Mouse (Mus musculus) olfactory bulb, adult 2 months (tissue): ENCODE measurements around the gene Col27a1. TPM values are rescaled to one million over a fixed set of nuclear protein-coding genes. Genes with fewer than 3 reads are reported as not detected.
A peak's percentile ranks its signal among the peaks of the same experiment; 100 is the strongest.

Source experiments
- H3K27ac ChIP-seq: fragments of 200-500 bp; 2 replicates; pipeline ENCODE4 v1.5.1; 2012; ENCODE audit warnings: low read depth, low read length; ENCODE audit not compliant: insufficient read depth
- H3K4me1 ChIP-seq: fragments of 200-500 bp; 2 replicates; pipeline ENCODE4 v1.6.1; 2012; ENCODE audit warnings: low read length; ENCODE audit not compliant: control insufficient read depth, insufficient read depth
- H3K4me3 ChIP-seq: fragments of 200-500 bp; 2 replicates; pipeline ENCODE4 v1.5.1; 2012; ENCODE audit warnings: mild to moderate bottlenecking, low read depth, low read length, moderate library complexity; ENCODE audit not compliant: insufficient read depth
- CTCF ChIP-seq: fragments of 200-500 bp; IDR thresholded peaks from 2 replicates; pipeline ENCODE4 v1.5.1; 2012; ENCODE audit warnings: low read depth, mild to moderate bottlenecking, low read length, moderate library complexity; ENCODE audit not compliant: insufficient read depth
- POLR2A ChIP-seq: fragments of 200-500 bp; IDR thresholded peaks from 2 replicates; pipeline ENCODE4 v1.6.1; 2012; ENCODE audit warnings: mild to moderate bottlenecking, low read depth, low read length, moderate library complexity; ENCODE audit not compliant: insufficient read depth
- WGBS: fragments of 180-500 bp; shearing (Covaris S2); methylation state at CpG from one replicate; pipeline ENCODE4 v1.1.7; 2018; 5-methylcytosine and 5-hydroxymethylcytosine counted together
- polyA plus RNA-seq: library from polyadenylated mRNA; stranded (reverse); fragments of >200 nt; gene quantifications from 2 replicates; pipeline ENCODE4 v1.2.4, GENCODE M21; 2012; ENCODE audit warnings: low replicate concordance; ENCODE audit not compliant: missing spikeins, insufficient read depth, insufficient read length

Gene Col27a1
- polyA plus RNA-seq, 1 experiment, result not detected

- Histone ChIP-seq H3K27ac (no peak overlapping the region), H3K4me1 (peaks cover 22% of the 10 kb centered on the region), H3K4me3 (no peak overlapping the region)
- TF ChIP-seq CTCF, result no peak
- TF ChIP-seq POLR2A, result no peak
- 73% methylated on average over 5 of the region's 5 CpGs for WGBS
Observed at GRCm38 (mm10) chr4:63288497-63288896, 74.7 kb downstream of the Col27a1 start.

- no peak for TF ChIP-seq POLR2A
- no peak for TF ChIP-seq CTCF
- WGBS, result 68% methylated on average over 2 of the region's 2 CpGs
- Histone ChIP-seq H3K4me1 (peaks cover 22% of the 10 kb centered on the region), H3K4me3 (no peak overlapping the region), H3K27ac (no peak overlapping the region)
Observed at GRCm38 (mm10) chr4:63290081-63290480, 76.3 kb downstream of the Col27a1 start.

- Histone ChIP-seq H3K4me3 (no peak overlapping the region), H3K27ac (no peak overlapping the region), H3K4me1 (peaks cover 22% of the 10 kb centered on the region)
- 11% methylated on average over 7 of the region's 7 CpGs for WGBS
- no peak for TF ChIP-seq POLR2A
- TF ChIP-seq CTCF, result no peak
Observed at GRCm38 (mm10) chr4:63291075-63291474, 77.3 kb downstream of the Col27a1 start.

- no peak for TF ChIP-seq CTCF
- TF ChIP-seq POLR2A, result no peak
- peaks cover 22% of the 10 kb centered on the region for H3K4me1 ChIP-seq
- no peak overlapping the region for H3K27ac ChIP-seq
- 78% methylated on average over 4 of the region's 4 CpGs for WGBS
- no peak overlapping the region for H3K4me3 ChIP-seq
Observed at GRCm38 (mm10) chr4:63291658-63292057, 77.9 kb downstream of the Col27a1 start.

GRCm38 (mm10) chr4:63295641-63296040, 81.8 kb downstream of the Col27a1 start:
- H3K4me3 ChIP-seq, result no peak overlapping the region
- no peak overlapping the region for H3K27ac ChIP-seq
- H3K4me1 ChIP-seq, result peaks cover 10% of the 10 kb centered on the region
- WGBS, result 92% methylated on average over 1 of the region's 1 CpGs
- TF ChIP-seq CTCF, result no peak
- no peak for TF ChIP-seq POLR2A

- H3K4me1 ChIP-seq, result peaks cover 7% of the 10 kb centered on the region
- H3K27ac ChIP-seq, result no peak overlapping the region
- WGBS, result 83% methylated on average over 3 of the region's 3 CpGs
- TF ChIP-seq POLR2A, result no peak
- TF ChIP-seq CTCF, result no peak
- H3K4me3 ChIP-seq, result no peak overlapping the region
Observed at GRCm38 (mm10) chr4:63296263-63296662, 82.5 kb downstream of the Col27a1 start.

- no peak overlapping the region for H3K27ac ChIP-seq
- no peak overlapping the region for H3K4me3 ChIP-seq
- TF ChIP-seq POLR2A (no peak), CTCF (no peak)
- WGBS, result 91% methylated on average over 8 of the region's 8 CpGs
- H3K4me1 ChIP-seq, result peaks cover under 1% of the 10 kb centered on the region; the same call in 1 of the 2 replicates
Observed at GRCm38 (mm10) chr4:63296876-63297275, 83.1 kb downstream of the Col27a1 start.

- peaks cover 4% of the 10 kb centered on the region; the same call in 1 of the 2 replicates for H3K4me1 ChIP-seq
- H3K4me3 ChIP-seq, result no peak overlapping the region
- WGBS, result 95% methylated on average over 8 of the region's 8 CpGs
- TF ChIP-seq POLR2A (no peak), CTCF (no peak)
- no peak overlapping the region for H3K27ac ChIP-seq
Observed at GRCm38 (mm10) chr4:63298191-63298590, 84.4 kb downstream of the Col27a1 start.

GRCm38 (mm10) chr4:63302641-63303040, 88.8 kb downstream of the Col27a1 start:
- Histone ChIP-seq H3K27ac (no peak overlapping the region), H3K4me1 (peaks cover 4% of the 10 kb centered on the region; the same call in 1 of the 2 replicates), H3K4me3 (no peak overlapping the region)
- TF ChIP-seq POLR2A, result no peak
- WGBS, result 78% methylated on average over 4 of the region's 4 CpGs

GRCm38 (mm10) chr4:63307175-63308062, 93.6 kb downstream of the Col27a1 start:
- WGBS, result 41% methylated on average over 21 of the region's 21 CpGs
- Histone ChIP-seq H3K4me1 (peaks cover 6% of the 10 kb centered on the region; the same call in 1 of the 2 replicates), H3K4me3 (no peak overlapping the region), H3K27ac (no peak overlapping the region)
- TF ChIP-seq CTCF, result peak; percentile 85
- TF ChIP-seq POLR2A, result no peak
